Mouse (Mus musculus) layer of hippocampus, adult 9-10 months (tissue): Measurements from ENCODE around the gene Mms19.

Experiments
- DNase-seq: peaks from one replicate; pipeline ENCODE4 v3.0.0; 2022; ENCODE audit warnings: low spot score

Gene Mms19

GRCm38 (mm10) chr19:41898860-41899259 lies 82.1 kb downstream of the Mms19 start:
- no peak for DNase-seq

DNA sequence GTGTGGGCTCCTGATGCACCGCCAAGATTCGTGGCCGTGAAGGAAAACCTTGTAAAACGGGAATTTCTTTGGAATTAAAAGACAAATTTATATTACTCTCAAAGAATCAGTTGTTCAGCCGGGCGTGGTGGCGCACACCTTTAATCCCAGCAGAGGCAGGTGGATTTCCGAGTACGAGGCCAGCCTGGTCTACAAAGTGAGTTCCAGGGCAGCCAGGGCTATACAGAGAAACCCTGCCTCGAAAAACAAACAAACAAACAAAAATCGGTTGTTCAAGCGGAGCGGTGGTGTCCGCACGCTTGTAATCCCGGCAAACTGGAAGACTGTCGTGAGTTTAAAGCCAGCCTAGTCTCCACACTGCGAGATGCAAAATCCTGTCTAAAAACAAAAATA lies 84.6 kb downstream of the Mms19 start:
- no peak for DNase-seq

- peak; percentile 68 for DNase-seq
Measured at GRCm38 (mm10) chr19:41895460-41896318, 85.3 kb downstream of the Mms19 start, which contains the start of gene Rrp12. Rrp12 (minus strand) TSS chr19:41896173.

GRCm38 (mm10) chr19:41894959-41895358 lies 86.0 kb downstream of the Mms19 start:
- no peak for DNase-seq
